10 mouse cellular contexts compared by ENCODE assay signal in the genomic region with DNA sequence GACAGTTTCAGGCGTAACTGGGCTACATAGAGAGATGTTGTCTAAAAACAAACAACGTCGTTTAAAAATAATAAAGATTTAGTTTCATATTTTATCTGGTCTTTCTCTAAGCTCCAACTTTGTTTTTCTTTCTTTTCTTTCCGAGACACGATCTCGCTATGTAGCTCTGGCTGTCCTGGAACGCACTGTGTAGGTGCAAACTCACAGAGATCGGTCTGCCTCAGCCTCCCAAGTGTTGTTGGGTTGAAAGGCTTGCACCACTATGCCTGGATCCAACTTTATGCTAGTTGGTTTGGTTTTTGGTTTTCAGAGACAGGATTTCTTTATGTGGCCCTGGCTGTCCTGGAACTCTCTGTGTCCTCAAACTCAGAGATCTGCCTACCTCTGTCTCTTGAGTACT. TPM values are rescaled to one million over a fixed set of nuclear protein-coding genes. Genes with fewer than 3 reads are reported as not detected.
A peak's percentile ranks its signal among the peaks of the same experiment; 100 is the strongest.
DNase-seq lines count a peak whose midpoint lies in the region; ATAC-seq and TF ChIP-seq lines count a peak whose summit lies in the region.
"Had no signal": no experiment of that assay in that cellular context is flagged by ENCODE, and none has a peak within 500 bp of the region (broad histone marks: within the 10 kb centered on the region; RNA-seq: fewer than 3 reads in every experiment).

No protein-coding gene starts in this region.

- no peak for TF ChIP-seq EP300 in MEL (IDR thresholded peaks at IDR 0.05; ENCODE audit: low read depth in 1 of 2, low read length in 2 of 2)

- no peak for TF ChIP-seq RAD21 in MEL (IDR thresholded peaks at IDR 0.05; ENCODE audit: low read depth, low read length)

- H3K79me2 ChIP-seq in MEL (ENCODE audit: control insufficient read depth, insufficient read depth, low read length, poor library complexity) = peaks cover 47% of the 10 kb centered on the region
- H3K79me2 ChIP-seq in macrophage (ENCODE audit: inconsistent target) = peaks cover 53% of the 10 kb centered on the region

- H3K4me2 ChIP-seq in heart, embryonic 13.5 days = peak overlapping the region; percentile 79

- no peaks in the 10 kb centered on the region for H3K9me3 ChIP-seq in heart, embryonic 13.5 days
- H3K9me3 ChIP-seq in MEL (replicated peaks; ENCODE audit: insufficient read depth, low read length) = no peaks in the 10 kb centered on the region
- H3K9me3 ChIP-seq in hindbrain, embryonic 10.5 days = no peaks in the 10 kb centered on the region

- H3K9ac ChIP-seq in heart, embryonic 13.5 days = peak overlapping the region; percentile 84
- peak overlapping the region; percentile 82 for H3K9ac ChIP-seq in MEL (ENCODE audit: control insufficient read depth, low read depth, low read length, poor library complexity, severe bottlenecking)

- no peak for ATAC-seq in heart, embryonic 13.5 days (ENCODE audit: extremely low read depth, insufficient number of reproducible peaks, low FRiP score, low TSS enrichment)

- TF ChIP-seq CTCF in MEL (IDR thresholded peaks at IDR 0.05 in 2 of 3, conservative IDR thresholded peaks at IDR 0.05 in 1 of 3; ENCODE audit: control insufficient read depth in 1 of 3, insufficient read depth in 1 of 3, low read depth in 2 of 3, low read length in 3 of 3, poor library complexity in 1 of 3, severe bottlenecking in 1 of 3) = no peak

- peaks cover 25% of the 10 kb centered on the region for H3K36me3 ChIP-seq in heart, embryonic 13.5 days
- H3K36me3 ChIP-seq in MEL (ENCODE audit: control insufficient read depth in 1 of 2, insufficient read depth in 2 of 2, low read length in 2 of 2) (peaks cover 5 to 26% of the 10 kb centered on the region in 2 experiments), macrophage (ENCODE audit: inconsistent target) (no peaks in the 10 kb centered on the region)
- H3K36me3 ChIP-seq in hindbrain, embryonic 10.5 days = peaks cover 18% of the 10 kb centered on the region

- peaks cover 35% of the 10 kb centered on the region for H3K4me1 ChIP-seq in heart, embryonic 13.5 days
- H3K4me1 ChIP-seq in MEL (ENCODE audit: control insufficient read depth in 1 of 2, insufficient read depth in 2 of 2, low read length in 2 of 2) = peaks cover 8 to 12% of the 10 kb centered on the region in 2 experiments
- H3K4me1 ChIP-seq in hindbrain, embryonic 10.5 days (replicated peaks) = peaks cover 25% of the 10 kb centered on the region

- no peak for TF ChIP-seq POLR2A in MEL (IDR thresholded peaks at IDR 0.05; ENCODE audit: control insufficient read depth in 1 of 2, insufficient read depth in 1 of 2, low read depth in 1 of 2, low read length in 2 of 2, poor library complexity in 1 of 2)

- no peak for DNase-seq in heart, postnatal 25 days (ENCODE audit: low spot score)
- DNase-seq in MEL (ENCODE audit: low read depth, low spot score) = peak; percentile 69
- no peak for DNase-seq in hindbrain, embryonic 10.5 days (ENCODE audit: low spot score)
- no peak for DNase-seq in adrenal gland, postnatal 36 days
- no peak for DNase-seq in cerebellum, postnatal 36 days
- no peak for DNase-seq in right cerebral cortex, postnatal 14 days
- DNase-seq: gastrocnemius, postnatal 14 days had no signal

- 71% methylated on average over 8 of the region's 8 CpGs for WGBS in heart, embryonic 13.5 days
- 79% methylated on average over 8 of the region's 8 CpGs for WGBS in hindbrain, embryonic 10.5 days
- WGBS in macrophage (ENCODE audit: missing documents) = 74% methylated on average over 8 of the region's 8 CpGs

- no peaks in the 10 kb centered on the region for H3K27me3 ChIP-seq in heart, embryonic 13.5 days (replicated peaks)
- no peaks in the 10 kb centered on the region for H3K27me3 ChIP-seq in MEL (ENCODE audit: control insufficient read depth in 1 of 2, insufficient read depth in 2 of 2, low read length in 2 of 2)
- H3K27me3 ChIP-seq in hindbrain, embryonic 10.5 days (ENCODE audit: insufficient read depth, poor library complexity, severe bottlenecking) = no peaks in the 10 kb centered on the region
- H3K27me3 ChIP-seq: Patski had no signal

- intact Hi-C loops in heart, postnatal 25 days (cut with DNase I) = no loop called here

- H3K27ac ChIP-seq in heart, embryonic 13.5 days (replicated peaks) = peak overlapping the region; percentile 91
- H3K27ac ChIP-seq in MEL (ENCODE audit: control insufficient read depth, low read depth, low read length) (peak overlapping the region; percentile 99), macrophage (peak overlapping the region; percentile 79)
- H3K27ac ChIP-seq in hindbrain, embryonic 10.5 days = peak overlapping the region; percentile 96

- H3K4me3 ChIP-seq in heart, embryonic 13.5 days = peak overlapping the region; percentile 97
- H3K4me3 ChIP-seq in MEL (ENCODE audit: control insufficient read depth in 1 of 2, insufficient read depth in 1 of 2, low read depth in 2 of 2, low read length in 2 of 2) (peak overlapping the region; percentile 65 to 88), macrophage (ENCODE audit: inconsistent target) (peak overlapping the region; percentile 58)
- peak overlapping the region; percentile 98 for H3K4me3 ChIP-seq in hindbrain, embryonic 10.5 days

TF ChIP-seq in MEL, 35 proteins besides CTCF, POLR2A, EP300 and RAD21:
- TF ChIP-seq JUND (IDR thresholded peaks at IDR 0.05; ENCODE audit: low read depth, low read length) (0 out of 2 replicates have a peak, but pooled peaks have one; percentile 13), RCOR1 (IDR thresholded peaks at IDR 0.05; ENCODE audit: low read depth, low read length) (peak; percentile 42; the same call in 1 of the 2 replicates), E2F4 (IDR thresholded peaks at IDR 0.05; ENCODE audit: borderline replicate concordance, low read depth, low read length) (0 out of 2 replicates have a peak, but pooled peaks have one; percentile 7), ZC3H11A (IDR thresholded peaks at IDR 0.05; ENCODE audit: low read depth, low read length) (no peak), MYB (IDR thresholded peaks at IDR 0.05; ENCODE audit: low read depth, low read length) (no peak)

RNA-seq across cellular contexts. Expression of gene Tubd1, which starts 0.8 kb away (rescaled TPM):
- 11.5 and 11.9 TPM in 2 replicates for polyA plus RNA-seq in heart, embryonic 13.5 days (2015; fragmentation: Nextera tagmentation; extraction: Ambion mirVana)
- total RNA-seq in heart, postnatal 25 days (2021) = 1 to 10 TPM; 4.6 to 4.8 TPM
- total RNA-seq in MEL (2012; rRNA removed) = 21.5 and 23.4 TPM in 2 replicates
- polyA plus RNA-seq in MEL (2012; ENCODE audit: insufficient read depth in 1 of 2, insufficient read length in 2 of 2, low read depth in 1 of 2, low replicate concordance in 2 of 2, missing spikeins in 1 of 2) = 10 to 100 TPM in 1 of 2 experiments, not detected in 1; 14.4 TPM
- polyA plus RNA-seq in hindbrain, embryonic 10.5 days (2016; fragmentation: Nextera tagmentation; extraction: Ambion mirVana) = 12.7 and 12.8 TPM in 2 replicates
- total RNA-seq in macrophage (2018; cell fraction: chromatin; rRNA removed) = 10 to 100 TPM in 4 of 26 experiments, 1 to 10 TPM in 21, under 1 TPM in 1; 0.94 to 14.1 (median 6.1) TPM
- total RNA-seq in macrophage (2018; cell fraction: cytosol; rRNA removed) = 1 to 10 TPM; 1.9 to 6.5 (median 5.2) TPM
- total RNA-seq in macrophage (2018; cell fraction: nucleus; rRNA removed) = 10 to 100 TPM in 3 of 26 experiments, 1 to 10 TPM in 22, under 1 TPM in 1; 0.81 to 13.4 (median 6.3) TPM
- 4.1 to 5.8 TPM (median 4.5 TPM) in 3 replicates for polyA plus RNA-seq in macrophage (2018)
- total RNA-seq in adrenal gland, postnatal 36 days (2021) = 1 to 10 TPM; 8.8 to 9.3 TPM

RNA-seq across cellular contexts. Expression of gene Rps6kb1, which starts 1.0 kb away (rescaled TPM):
- 39.6 and 41.2 TPM in 2 replicates for polyA plus RNA-seq in heart, embryonic 13.5 days (2015; fragmentation: Nextera tagmentation; extraction: Ambion mirVana)
- 10 to 100 TPM; 19.1 to 19.2 TPM for total RNA-seq in heart, postnatal 25 days (2021)
- 39.3 and 39.8 TPM in 2 replicates for total RNA-seq in MEL (2012; rRNA removed)
- 10 to 100 TPM; 49.4 to 73.6 TPM for polyA plus RNA-seq in MEL (2012; ENCODE audit: insufficient read depth in 1 of 2, insufficient read length in 2 of 2, low read depth in 1 of 2, low replicate concordance in 2 of 2, missing spikeins in 1 of 2)
- 43.5 and 53.6 TPM in 2 replicates for polyA plus RNA-seq in hindbrain, embryonic 10.5 days (2016; fragmentation: Nextera tagmentation; extraction: Ambion mirVana)
- total RNA-seq in macrophage (2018; cell fraction: chromatin; rRNA removed) = 10 to 100 TPM; 43.2 to 98.0 (median 75.0) TPM
- total RNA-seq in macrophage (2018; cell fraction: cytosol; rRNA removed) = 10 to 100 TPM; 10.8 to 18.2 (median 14.3) TPM
- total RNA-seq in macrophage (2018; cell fraction: nucleus; rRNA removed) = 10 to 100 TPM; 24.2 to 94.2 (median 46.2) TPM
- polyA plus RNA-seq in macrophage (2018) = 14.6 to 22.7 TPM (median 16.3 TPM) in 3 replicates
- total RNA-seq in adrenal gland, postnatal 36 days (2021) = 10 to 100 TPM; 36.8 to 44.8 TPM
